Mouse (Mus musculus) c-Kit-positive CD71-negative TER-119-negative erythroid progenitor cells, embryonic 14.5 days (primary cell): ENCODE data around the gene Plac9a.

ENCODE experiments used
- DNase-seq: peaks from one replicate; pipeline ENCODE4 v3.0.0-alpha.2; 2013; ENCODE audit warnings: low read depth

Plac9a gene

GRCm38 (mm10) chr14:25838411-25838810, 64.5 kb downstream of the Plac9a start:
- DNase-seq = no peak
